Mouse (Mus musculus) forebrain, embryonic 12.5 days (tissue): Measurements from ENCODE around the gene Pkp3. TPM values are rescaled to one million over a fixed set of nuclear protein-coding genes. Genes with fewer than 3 reads are reported as not detected.

Experiments
- polyA plus RNA-seq: library from polyadenylated mRNA; unstranded; fragments of >200 nt; fragmentation: Nextera tagmentation; extraction: Ambion mirVana; gene quantifications from 2 replicates; pipeline ENCODE4 v1.2.1, GENCODE M21; 2016

Pkp3 gene
- polyA plus RNA-seq, 1 experiment from 2014 or later = 1.3 TPM

Other genes with a start within 250 kb of the Pkp3 start
- not detected in 2 replicates for gene Urah, start 243.2 kb upstream of the Pkp3 start, polyA plus RNA-seq
- not detected in 2 replicates for gene Scgb1c1, start 232.7 kb upstream of the Pkp3 start, polyA plus RNA-seq
- gene Odf3, start 230.4 kb upstream of the Pkp3 start, polyA plus RNA-seq = 0.13 TPM in 1 of 2 replicates, not detected in the other
- not detected in 2 replicates for gene Gm45785, start 221.9 kb upstream of the Pkp3 start, polyA plus RNA-seq
- 60.3 and 65.6 TPM in 2 replicates for gene Ric8a, start 221.3 kb upstream of the Pkp3 start, polyA plus RNA-seq
- 27.6 and 27.8 TPM in 2 replicates for gene Bet1l, start 220.6 kb upstream of the Pkp3 start, polyA plus RNA-seq
- 307 and 318 TPM in 2 replicates for gene Psmd13, start 196.2 kb upstream of the Pkp3 start, polyA plus RNA-seq
- 24.7 and 26.1 TPM in 2 replicates for gene Sirt3, start 195.9 kb upstream of the Pkp3 start, polyA plus RNA-seq
- not detected in 2 replicates for gene Cox8b, start 177.8 kb upstream of the Pkp3 start, polyA plus RNA-seq
- gene Nlrp6, start 157.3 kb upstream of the Pkp3 start, polyA plus RNA-seq = 0.13 and 0.17 TPM in 2 replicates
- 12.7 and 12.9 TPM in 2 replicates for gene Pgghg, start 136.8 kb upstream of the Pkp3 start, polyA plus RNA-seq
- gene Ifitm5, start 127.9 kb upstream of the Pkp3 start, polyA plus RNA-seq = 0.78 and 1.4 TPM in 2 replicates
- gene Gm45717, start 122.3 kb upstream of the Pkp3 start, polyA plus RNA-seq = not detected in 2 replicates
- 178 and 217 TPM in 2 replicates for gene Ifitm2, start 122.2 kb upstream of the Pkp3 start, polyA plus RNA-seq
- 5.8 and 6.2 TPM in 2 replicates for gene Ifitm1, start 111.0 kb upstream of the Pkp3 start, polyA plus RNA-seq
- 11.6 and 13.0 TPM in 2 replicates for gene Ifitm3, start 67.4 kb upstream of the Pkp3 start, polyA plus RNA-seq
- not detected in 2 replicates for gene Ifitm6, start 60.3 kb upstream of the Pkp3 start, polyA plus RNA-seq
- gene Gm17387, start 49.1 kb upstream of the Pkp3 start, polyA plus RNA-seq = not detected in 2 replicates
- 40.7 and 43.6 TPM in 2 replicates for gene B4galnt4, start 17.1 kb upstream of the Pkp3 start, polyA plus RNA-seq
- gene Sigirr, start 22.4 kb downstream of the Pkp3 start, polyA plus RNA-seq = 1.3 and 1.5 TPM in 2 replicates
- gene Ano9, start 39.6 kb downstream of the Pkp3 start, polyA plus RNA-seq = 0.31 and 0.37 TPM in 2 replicates
- 63.5 and 64.9 TPM in 2 replicates for gene Ptdss2, start 44.2 kb downstream of the Pkp3 start, polyA plus RNA-seq
- gene Rnh1, start 94.6 kb downstream of the Pkp3 start, polyA plus RNA-seq = 47.2 and 49.7 TPM in 2 replicates
- 79.1 and 89.4 TPM in 2 replicates for gene Hras, start 115.8 kb downstream of the Pkp3 start, polyA plus RNA-seq
- gene Lrrc56, start 115.9 kb downstream of the Pkp3 start, polyA plus RNA-seq = 14.2 and 16.0 TPM in 2 replicates
- gene Lmntd2, start 135.9 kb downstream of the Pkp3 start, polyA plus RNA-seq = 3.3 and 3.7 TPM in 2 replicates
- 35.4 and 38.5 TPM in 2 replicates for gene Rassf7, start 137.6 kb downstream of the Pkp3 start, polyA plus RNA-seq
- gene Phrf1, start 150.6 kb downstream of the Pkp3 start, polyA plus RNA-seq = 106 and 107 TPM in 2 replicates
- gene Irf7, start 188.3 kb downstream of the Pkp3 start, polyA plus RNA-seq = 0.69 and 0.83 TPM in 2 replicates
- gene Cdhr5, start 198.6 kb downstream of the Pkp3 start, polyA plus RNA-seq = not detected in 2 replicates
- gene Sct, start 200.9 kb downstream of the Pkp3 start, polyA plus RNA-seq = 0.70 TPM in 1 of 2 replicates, not detected in the other
- 0.38 and 0.60 TPM in 2 replicates for gene Drd4, start 213.8 kb downstream of the Pkp3 start, polyA plus RNA-seq
- 74.0 and 78.4 TPM in 2 replicates for gene Deaf1, start 249.5 kb downstream of the Pkp3 start, polyA plus RNA-seq
- gene Tmem80, start 249.5 kb downstream of the Pkp3 start, polyA plus RNA-seq = 59.9 and 63.6 TPM in 2 replicates